11 mouse cellular contexts compared by ENCODE assay signal in genomic region chr5:25769006-25769405, GRCm38 (mm10). TPM values are rescaled to one million over a fixed set of nuclear protein-coding genes. Genes with fewer than 3 reads are reported as not detected.
DNase-seq lines count a peak whose midpoint lies in the region; ATAC-seq and TF ChIP-seq lines count a peak whose summit lies in the region.
"Had no signal": no experiment of that assay in that cellular context is flagged by ENCODE, and none has a peak within 500 bp of the region (broad histone marks: within the 10 kb centered on the region; RNA-seq: fewer than 3 reads in every experiment).

No protein-coding gene starts in this region.

- TF ChIP-seq CTCF in lung, embryonic 14.5 days (IDR thresholded peaks at IDR 0.05; ENCODE audit: low read depth): no peak

- peak overlapping the region; percentile 10; the same call in 1 of the 2 replicates for H3K4me3 ChIP-seq in forebrain, embryonic 15.5 days
- no peak overlapping the region for H3K4me3 ChIP-seq in forebrain, embryonic 13.5 days
- H3K4me3 ChIP-seq in lung, embryonic 14.5 days (ENCODE audit: low read depth, low read length): no peak overlapping the region
- H3K4me3 ChIP-seq in hindbrain, embryonic 14.5 days (replicated peaks; ENCODE audit: low read length): no peak overlapping the region
- H3K4me3 ChIP-seq in midbrain, embryonic 16.5 days (ENCODE audit: low read depth, low read length): peak overlapping the region; percentile 13; the same call in 1 of the 2 replicates

- H3K9me3 ChIP-seq in forebrain, embryonic 15.5 days: no peaks in the 10 kb centered on the region
- peaks cover 11% of the 10 kb centered on the region for H3K9me3 ChIP-seq in forebrain, embryonic 13.5 days (replicated peaks)
- H3K9me3 ChIP-seq in lung, embryonic 14.5 days (ENCODE audit: low read depth, low read length): no peaks in the 10 kb centered on the region
- 0 out of 2 replicates have a peak, but pooled peaks cover 14% of the 10 kb centered on the region for H3K9me3 ChIP-seq in hindbrain, embryonic 14.5 days (ENCODE audit: control insufficient read depth, low read length)
- H3K9me3 ChIP-seq in midbrain, embryonic 16.5 days (replicated peaks; ENCODE audit: control insufficient read depth, low read length, poor library complexity, severe bottlenecking): 0 out of 2 replicates have a peak, but pooled peaks cover 3% of the 10 kb centered on the region

- 84% methylated on average over 17 of the region's 17 CpGs for WGBS in forebrain, embryonic 15.5 days
- 77% methylated on average over 17 of the region's 17 CpGs for WGBS in forebrain, embryonic 13.5 days
- WGBS in lung, embryonic 14.5 days: 62% methylated on average over 17 of the region's 17 CpGs
- WGBS in hindbrain, embryonic 14.5 days: 80% methylated on average over 17 of the region's 17 CpGs
- WGBS in midbrain, embryonic 16.5 days: 81% methylated on average over 17 of the region's 17 CpGs

- peak; percentile 2 for DNase-seq in lung, embryonic 14.5 days
- no peak for DNase-seq in lung, postnatal 25 days (ENCODE audit: low spot score)
- no peak for DNase-seq in hindbrain, embryonic 14.5 days (ENCODE audit: low spot score)
- DNase-seq in gastrocnemius, postnatal 14 days: no peak
- DNase-seq in adipocyte (ENCODE audit: low spot score): no peak
- DNase-seq: cerebellum, adult 9-10 months; layer of hippocampus, adult 9-11 months had no signal

- intact Hi-C loops in gastrocnemius, postnatal 14 days (cut with DNase I; ENCODE audit: low total_unique reads): no loop called here

- H3K4me1 ChIP-seq in forebrain, embryonic 15.5 days: 0 out of 2 replicates have a peak, but pooled peaks cover under 1% of the 10 kb centered on the region
- H3K4me1 ChIP-seq in forebrain, embryonic 13.5 days: peaks cover 4% of the 10 kb centered on the region
- H3K4me1 ChIP-seq in lung, embryonic 14.5 days (ENCODE audit: insufficient read depth): no peaks in the 10 kb centered on the region
- no peaks in the 10 kb centered on the region for H3K4me1 ChIP-seq in hindbrain, embryonic 14.5 days (replicated peaks; ENCODE audit: control insufficient read depth, insufficient read depth, low read length)
- no peaks in the 10 kb centered on the region for H3K4me1 ChIP-seq in midbrain, embryonic 16.5 days (ENCODE audit: control insufficient read depth, insufficient read depth, low read length)

- H3K27ac ChIP-seq in forebrain, embryonic 15.5 days (replicated peaks): no peak overlapping the region
- H3K27ac ChIP-seq in forebrain, embryonic 13.5 days: no peak overlapping the region
- H3K27ac ChIP-seq in lung, embryonic 14.5 days (ENCODE audit: low read depth): no peak overlapping the region
- no peak overlapping the region for H3K27ac ChIP-seq in hindbrain, embryonic 14.5 days
- H3K27ac ChIP-seq in midbrain, embryonic 16.5 days (ENCODE audit: low read length): no peak overlapping the region

- no peaks in the 10 kb centered on the region for H3K27me3 ChIP-seq in forebrain, embryonic 15.5 days
- no peaks in the 10 kb centered on the region for H3K27me3 ChIP-seq in forebrain, embryonic 13.5 days
- H3K27me3 ChIP-seq in lung, embryonic 14.5 days (ENCODE audit: insufficient read depth, low read length): no peaks in the 10 kb centered on the region
- H3K27me3 ChIP-seq in hindbrain, embryonic 14.5 days (ENCODE audit: control insufficient read depth, insufficient read depth, low read length): no peaks in the 10 kb centered on the region
- H3K27me3 ChIP-seq in midbrain, embryonic 16.5 days (ENCODE audit: control insufficient read depth, insufficient read depth, low read depth, low read length): no peaks in the 10 kb centered on the region

- no peak for ATAC-seq in forebrain, embryonic 15.5 days (replicated peaks)
- ATAC-seq in forebrain, embryonic 13.5 days: no peak
- no peak for ATAC-seq in lung, embryonic 14.5 days (ENCODE audit: insufficient read depth)
- no peak for ATAC-seq in hindbrain, embryonic 14.5 days (ENCODE audit: low FRiP score)
- no peak for ATAC-seq in midbrain, embryonic 16.5 days
- ATAC-seq: activated CD4-positive, CD25-positive, alpha-beta regulatory T cell, adult 4 months had no signal

- 0 out of 2 replicates have a peak overlapping the region, but pooled peaks have one; percentile 6 for H3K4me2 ChIP-seq in forebrain, embryonic 15.5 days (replicated peaks)
- no peak overlapping the region for H3K4me2 ChIP-seq in forebrain, embryonic 13.5 days
- peak overlapping the region; percentile 46 for H3K4me2 ChIP-seq in lung, embryonic 14.5 days
- H3K4me2 ChIP-seq in hindbrain, embryonic 14.5 days (replicated peaks): peak overlapping the region; percentile 12; the same call in 1 of the 2 replicates
- H3K4me2 ChIP-seq in midbrain, embryonic 16.5 days (ENCODE audit: low read length): peak overlapping the region; percentile 29

- no peak overlapping the region for H3K9ac ChIP-seq in forebrain, embryonic 15.5 days (replicated peaks)
- no peak overlapping the region for H3K9ac ChIP-seq in forebrain, embryonic 13.5 days
- H3K9ac ChIP-seq in lung, embryonic 14.5 days: no peak overlapping the region
- H3K9ac ChIP-seq in hindbrain, embryonic 14.5 days: no peak overlapping the region
- H3K9ac ChIP-seq in midbrain, embryonic 16.5 days (ENCODE audit: low read depth, low read length): no peak overlapping the region

- H3K36me3 ChIP-seq in forebrain, embryonic 15.5 days: no peaks in the 10 kb centered on the region
- 0 out of 2 replicates have a peak, but pooled peaks cover 2% of the 10 kb centered on the region for H3K36me3 ChIP-seq in forebrain, embryonic 13.5 days (ENCODE audit: poor library complexity, severe bottlenecking)
- H3K36me3 ChIP-seq in lung, embryonic 14.5 days (ENCODE audit: insufficient read depth): no peaks in the 10 kb centered on the region
- H3K36me3 ChIP-seq in hindbrain, embryonic 14.5 days (replicated peaks; ENCODE audit: control insufficient read depth, insufficient read depth): no peaks in the 10 kb centered on the region
- no peaks in the 10 kb centered on the region for H3K36me3 ChIP-seq in midbrain, embryonic 16.5 days (ENCODE audit: control insufficient read depth, insufficient read depth, low read length)

RNA-seq across cellular contexts. Expression of gene Actr3b, which starts 9.2 kb away (rescaled TPM):
- 48.7 and 49.3 TPM in 2 replicates for polyA plus RNA-seq in forebrain, embryonic 15.5 days (2015; fragmentation: Nextera tagmentation; extraction: Ambion mirVana)
- polyA plus RNA-seq in forebrain, embryonic 13.5 days (2015; fragmentation: Nextera tagmentation; extraction: Ambion mirVana): 29.7 and 29.9 TPM in 2 replicates
- polyA plus RNA-seq in lung, embryonic 14.5 days (2014; fragmentation: Nextera tagmentation; extraction: Ambion mirVana): 2.3 and 2.9 TPM in 2 replicates
- polyA plus RNA-seq in hindbrain, embryonic 14.5 days (2014; fragmentation: Nextera tagmentation; extraction: Ambion mirVana): 37.8 and 39.5 TPM in 2 replicates
- polyA plus RNA-seq in midbrain, embryonic 16.5 days (2015; fragmentation: Nextera tagmentation; extraction: Ambion mirVana): 37.9 and 44.5 TPM in 2 replicates
- 1 to 10 TPM; 1.1 to 1.5 TPM for total RNA-seq in gastrocnemius, postnatal 14 days (2021)

Comparison
In these comparisons a context has a peak if more than half of its experiments do, and no peak if none do; other contexts are left out.
1. H3K4me3 ChIP-seq: peak in forebrain, embryonic 15.5 days (single experiment) and midbrain, embryonic 16.5 days (single experiment); none in forebrain, embryonic 13.5 days (single experiment), lung, embryonic 14.5 days (single experiment) and hindbrain, embryonic 14.5 days (single experiment).